Mouse (Mus musculus) frontal cortex, postnatal 14 days (tissue): ENCODE results near the gene Mapk1.
"Not testable (repeated sequence)": the region's sequence is repeated elsewhere in the genome, so short reads cannot be mapped to it uniquely, and the experiment has no call there.

Source experiments
- DNase-seq, 2 experiments: peaks; one replicate each; pipeline ENCODE4 v3.0.0; 2022; ENCODE audit warnings: low spot score in 2 of 2

Gene Mapk1

GRCm38 (mm10) chr16:16983131-16983533, at the start of gene Mapk1:
Gene Mapk1, plus strand, starts transcription at chr16:16983382.
- DNase-seq, result peak; percentile 94 to 95

- DNase-seq, result no peak
These were observed 43.6 kb upstream of the Mapk1 start for GRCm38 (mm10) chr16:16939543-16939942.

GRCm38 (mm10) chr16:16941078-16941477, 42.1 kb upstream of the Mapk1 start:
- DNase-seq, result no peak

GRCm38 (mm10) chr16:16958575-16958974, 24.6 kb upstream of the Mapk1 start:
- no peak for DNase-seq

GRCm38 (mm10) chr16:16959907-16960306, 23.3 kb upstream of the Mapk1 start:
- no peak for DNase-seq

GRCm38 (mm10) chr16:16965149-16965548, 18.0 kb upstream of the Mapk1 start:
- DNase-seq, result no peak

GRCm38 (mm10) chr16:16966290-16966689, 16.9 kb upstream of the Mapk1 start:
- DNase-seq, result no peak

- DNase-seq, result no peak
These were observed 5.1 kb upstream of the Mapk1 start for GRCm38 (mm10) chr16:16978061-16978460.

- no peak for DNase-seq
These were observed 4.4 kb upstream of the Mapk1 start for GRCm38 (mm10) chr16:16978765-16979164.

- no peak for DNase-seq
These were observed 546 bp upstream of the Mapk1 start for GRCm38 (mm10) chr16:16982636-16983035.

- peak; percentile 28 to 42 for DNase-seq
These were observed 596 bp downstream of the Mapk1 start for GRCm38 (mm10) chr16:16983534-16984422.

GRCm38 (mm10) chr16:16984423-16984941, 1.3 kb downstream of the Mapk1 start:
- DNase-seq, result no peak

GRCm38 (mm10) chr16:16987248-16987647, 4.1 kb downstream of the Mapk1 start:
- DNase-seq, result no peak

GRCm38 (mm10) chr16:16988842-16989241, 5.7 kb downstream of the Mapk1 start:
- no peak for DNase-seq

- DNase-seq, result no peak
These were observed 6.8 kb downstream of the Mapk1 start for GRCm38 (mm10) chr16:16990021-16990420.

- no peak for DNase-seq
These were observed 11.4 kb downstream of the Mapk1 start for GRCm38 (mm10) chr16:16994426-16995052.

GRCm38 (mm10) chr16:16996121-16996729, 13.0 kb downstream of the Mapk1 start:
- not testable (repeated sequence) for DNase-seq

- no peak for DNase-seq
These were observed 17.9 kb downstream of the Mapk1 start for GRCm38 (mm10) chr16:17001109-17001508.

- no peak for DNase-seq
These were observed 23.9 kb downstream of the Mapk1 start for GRCm38 (mm10) chr16:17007070-17007469.

GRCm38 (mm10) chr16:17010036-17010435, 26.9 kb downstream of the Mapk1 start:
- no peak for DNase-seq

- DNase-seq, result no peak
These were observed 29.4 kb downstream of the Mapk1 start for GRCm38 (mm10) chr16:17012583-17012982.

GRCm38 (mm10) chr16:17015111-17015852, 32.1 kb downstream of the Mapk1 start:
- no peak for DNase-seq
